20 mouse cellular contexts compared by ENCODE assay signal in genomic region chr6:126816338-126816737, GRCm38 (mm10). TPM values are rescaled to one million over a fixed set of nuclear protein-coding genes. Genes with fewer than 3 reads are reported as not detected.
"Had no signal": no experiment of that assay in that cellular context is flagged by ENCODE, and none has a peak within 500 bp of the region (broad histone marks: within the 10 kb centered on the region; RNA-seq: fewer than 3 reads in every experiment).

No protein-coding gene starts in this region.

- H3K27ac ChIP-seq: lung, embryonic 15.5 days; macrophage; midbrain, embryonic 12.5 days; midbrain, embryonic 15.5 days; neural tube, embryonic 12.5 days; stomach, embryonic 15.5 days; stomach, postnatal 0 days had no signal

- ATAC-seq: liver, postnatal 0 days; lung, postnatal 0 days; midbrain, embryonic 15.5 days had no signal

- H3K4me3 ChIP-seq: lung, embryonic 15.5 days; megakaryocyte, embryonic 14.5 days; midbrain, embryonic 12.5 days; midbrain, embryonic 15.5 days; neural tube, embryonic 12.5 days; stomach, embryonic 15.5 days had no signal

- H3K27me3 ChIP-seq: lung, embryonic 15.5 days; midbrain, embryonic 12.5 days; midbrain, embryonic 15.5 days; neural tube, embryonic 12.5 days; stomach, embryonic 15.5 days had no signal

- H3K4me2 ChIP-seq: lung, embryonic 15.5 days; midbrain, embryonic 12.5 days; midbrain, embryonic 15.5 days; neural tube, embryonic 12.5 days; stomach, embryonic 15.5 days had no signal

- DNase-seq: liver, postnatal 0 days; lung, adult 2 months; lung, postnatal 14 days; lung, postnatal 36 days; right cerebral cortex, postnatal 14 days; thymus, adult 2 months; thymus, postnatal 25 days; thymus, postnatal 4 days had no signal

- H3K9me3 ChIP-seq: lung, embryonic 15.5 days; midbrain, embryonic 12.5 days; midbrain, embryonic 15.5 days; neural tube, embryonic 12.5 days; stomach, embryonic 15.5 days had no signal

- H3K9ac ChIP-seq: liver, postnatal 0 days; lung, embryonic 15.5 days; midbrain, embryonic 12.5 days; midbrain, embryonic 15.5 days; neural tube, embryonic 12.5 days; stomach, embryonic 15.5 days had no signal

- H3K4me1 ChIP-seq: lung, embryonic 15.5 days; midbrain, embryonic 15.5 days; neural tube, embryonic 12.5 days; stomach, embryonic 15.5 days had no signal

RNA-seq across cellular contexts. Expression of gene Akap3, which starts 36.6 kb away (rescaled TPM):
- total RNA-seq: megakaryocyte progenitor cell, adult 5-6 weeks; neutrophil, adult 5-6 weeks had no signal
- polyA plus RNA-seq: liver, postnatal 0 days; lung, adult 2 months; lung, embryonic 15.5 days; lung, postnatal 0 days; spleen, adult 2 months; stomach, embryonic 15.5 days; stomach, postnatal 0 days had no signal
